Mouse (Mus musculus) MEL (cell line): ENCODE data around the gene Coa6. TPM values are rescaled to one million over a fixed set of nuclear protein-coding genes. Genes with fewer than 3 reads are reported as not detected.

Experiments
- DNase-seq: peaks from one replicate; pipeline ENCODE4 v3.0.0; 2011; ENCODE audit warnings: low read depth, low spot score
- H3K27ac ChIP-seq: 2 replicates; pipeline ENCODE4 v1.5.1; 2012; ENCODE audit warnings: low read depth, mild to moderate bottlenecking, control low read depth, low read length, moderate library complexity; ENCODE audit not compliant: control insufficient read depth
- H3K27me3 ChIP-seq, 2 experiments: fragments of 150-350 bp in 1 of 2; sonication (generic) in 1 of 2; 2 replicates each; pipeline ENCODE4 v1.6.1; 2012; ENCODE audit warnings: low read length in 2 of 2, mild to moderate bottlenecking in 2 of 2, improper control_type of control experiment in 1 of 2, moderate library complexity in 1 of 2; ENCODE audit not compliant: insufficient read depth in 2 of 2, control insufficient read depth in 1 of 2
- H3K36me3 ChIP-seq, 2 experiments: 2 replicates each; pipeline ENCODE4 v1.6.1; 2012 to 2014; ENCODE audit warnings: low read length in 2 of 2, improper control_type of control experiment in 1 of 2, inconsistent platforms in 1 of 2, mild to moderate bottlenecking in 1 of 2; ENCODE audit not compliant: insufficient read depth in 2 of 2, control insufficient read depth in 1 of 2
- H3K4me1 ChIP-seq, 2 experiments: fragments of 150-350 bp in 1 of 2; sonication (generic) in 1 of 2; 2 replicates each; pipeline ENCODE4 v1.6.1; 2012; ENCODE audit warnings: low read length in 2 of 2, improper control_type of control experiment in 1 of 2, mild to moderate bottlenecking in 1 of 2; ENCODE audit not compliant: insufficient read depth in 2 of 2, control insufficient read depth in 1 of 2
- H3K4me3 ChIP-seq, 2 experiments: fragments of 150-350 bp in 1 of 2; sonication (generic) in 1 of 2; 2 replicates each; pipeline ENCODE4 v1.5.1; 2012; ENCODE audit warnings: low read depth in 2 of 2, low read length in 2 of 2, mild to moderate bottlenecking in 2 of 2, moderate library complexity in 2 of 2, control low read depth in 1 of 2, improper control_type of control experiment in 1 of 2; ENCODE audit not compliant: control insufficient read depth in 1 of 2, insufficient read depth in 1 of 2
- H3K79me2 ChIP-seq: 2 replicates; pipeline ENCODE4 v1.6.1; 2012; ENCODE audit warnings: mild to moderate bottlenecking, low read length, moderate library complexity; ENCODE audit not compliant: control insufficient read depth, poor library complexity, insufficient read depth
- H3K9ac ChIP-seq: 2 replicates; pipeline ENCODE4 v1.6.1; 2012; ENCODE audit warnings: low read depth, mild to moderate bottlenecking, control low read depth, low read length, moderate library complexity; ENCODE audit not compliant: control insufficient read depth, poor library complexity, severe bottlenecking
- H3K9me3 ChIP-seq: fragments of 150-350 bp; sonication (generic); replicated peaks from 2 replicates; pipeline ENCODE4 v1.6.1; 2012; ENCODE audit warnings: mild to moderate bottlenecking, low read length, improper control_type of control experiment, moderate library complexity; ENCODE audit not compliant: insufficient read depth
- BHLHE40 ChIP-seq: IDR thresholded peaks from 2 replicates; pipeline ENCODE4 v1.6.1; 2012; ENCODE audit warnings: low read depth, mild to moderate bottlenecking, inconsistent platforms, low read length, improper control_type of control experiment, borderline replicate concordance
- CHD2 ChIP-seq: IDR thresholded peaks from 2 replicates; pipeline ENCODE4 v1.6.1; 2011; ENCODE audit warnings: low read length, improper control_type of control experiment
- CTCF ChIP-seq, 3 experiments: IDR thresholded peaks in 2 of 3; conservative IDR thresholded peaks in 1 of 3; 2 replicates each; pipeline ENCODE4 v1.5.1; 2011 to 2012; ENCODE audit warnings: low read length in 3 of 3, low read depth in 2 of 3, mild to moderate bottlenecking in 2 of 3, improper control_type of control experiment in 1 of 3, inconsistent platforms in 1 of 3, mixed read lengths in 1 of 3, moderate library complexity in 1 of 3; ENCODE audit not compliant: control insufficient read depth in 1 of 3, insufficient read depth in 1 of 3, poor library complexity in 1 of 3, severe bottlenecking in 1 of 3
- ELF1 ChIP-seq: IDR thresholded peaks from 2 replicates; pipeline ENCODE4 v1.6.1; 2014; ENCODE audit warnings: low read depth, mild to moderate bottlenecking, inconsistent platforms, low read length, improper control_type of control experiment, moderate library complexity
- ETS1 ChIP-seq: IDR thresholded peaks from 2 replicates; pipeline ENCODE4 v1.6.1; 2012; ENCODE audit warnings: low read depth, mild to moderate bottlenecking, inconsistent platforms, low read length, improper control_type of control experiment, moderate library complexity
- JUND ChIP-seq: IDR thresholded peaks from 2 replicates; pipeline ENCODE4 v1.6.1; 2011; ENCODE audit warnings: low read depth, mild to moderate bottlenecking, improper control_type of control experiment, low read length
- MAX ChIP-seq: IDR thresholded peaks from 2 replicates; pipeline ENCODE4 v1.6.1; 2011; ENCODE audit warnings: low read length, improper control_type of control experiment
- MAZ ChIP-seq: IDR thresholded peaks from 2 replicates; pipeline ENCODE4 v1.6.1; 2012; ENCODE audit warnings: low read depth, mild to moderate bottlenecking, inconsistent platforms, low read length, improper control_type of control experiment
- NELFE ChIP-seq: IDR thresholded peaks from 2 replicates; pipeline ENCODE4 v1.6.1; 2011; ENCODE audit warnings: low read depth, low read length, improper control_type of control experiment
- NRF1 ChIP-seq: IDR thresholded peaks from 2 replicates; pipeline ENCODE4 v1.6.1; 2014; ENCODE audit warnings: low read depth, mild to moderate bottlenecking, inconsistent platforms, low read length, improper control_type of control experiment, moderate library complexity; ENCODE audit not compliant: poor library complexity, insufficient read depth, severe bottlenecking
- RAD21 ChIP-seq: IDR thresholded peaks from 2 replicates; pipeline ENCODE4 v1.6.1; 2011; ENCODE audit warnings: mild to moderate bottlenecking, low read depth, low read length, improper control_type of control experiment
- SIN3A ChIP-seq: IDR thresholded peaks from 2 replicates; pipeline ENCODE4 v1.6.1; 2012; ENCODE audit warnings: low read length, improper control_type of control experiment, inconsistent platforms
- SMC3 ChIP-seq: IDR thresholded peaks from 2 replicates; pipeline ENCODE4 v1.6.1; 2011; ENCODE audit warnings: low read depth, low read length, improper control_type of control experiment
- USF1 ChIP-seq: IDR thresholded peaks from 2 replicates; pipeline ENCODE4 v1.6.1; 2014; ENCODE audit warnings: low read depth, mild to moderate bottlenecking, inconsistent platforms, low read length, improper control_type of control experiment, moderate library complexity
- polyA plus RNA-seq, 2 experiments: library from polyadenylated mRNA; stranded (reverse) in 1 of 2; unstranded in 1 of 2; fragments of >175 nt in 1 of 2; fragments of >200 nt in 1 of 2; gene quantifications; 2 replicates each; pipeline versions ENCODE4 v1.2.1 to v1.2.4; 2012; ENCODE audit warnings: low replicate concordance in 2 of 2, low read depth in 1 of 2; ENCODE audit not compliant: insufficient read length in 2 of 2, insufficient read depth in 1 of 2, missing spikeins in 1 of 2
- total RNA-seq: library from RNA; depleted of rRNA; stranded (reverse); fragments of 300-350 nt; gene quantifications from 2 replicates; pipeline ENCODE4 v1.2.3, GENCODE M21; 2012

Coa6 gene
- total and polyA plus RNA-seq, 3 experiments = 31.1 to 42.6 TPM; not detected in 1

DNA sequence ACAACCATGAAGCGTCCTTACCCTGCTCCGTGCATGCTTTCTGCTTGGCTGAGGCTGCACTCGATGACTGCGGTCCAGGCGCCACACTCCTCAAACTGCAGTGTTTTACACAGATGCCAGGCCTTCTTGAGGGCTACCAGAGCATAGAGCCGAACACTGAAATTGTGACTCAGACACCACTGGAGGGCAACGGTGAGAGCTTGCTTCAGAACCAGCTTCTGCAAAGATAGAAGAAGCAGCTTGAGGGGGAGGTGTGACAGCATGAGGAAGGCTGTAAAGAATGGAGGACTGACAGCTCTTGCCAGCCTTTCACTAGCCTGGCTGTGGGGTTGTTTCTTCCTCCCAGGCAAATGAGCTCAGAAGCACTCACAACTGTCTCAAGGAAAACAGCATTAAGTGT, 11.5 kb downstream of the Coa6 start:
- Histone ChIP-seq H3K36me3 (no peaks in the 10 kb centered on the region; a peak in 1 of 4 replicates), H3K27ac (no peak overlapping the region), H3K79me2 (no peaks in the 10 kb centered on the region), H3K4me3 (no peak overlapping the region), H3K9ac (no peak overlapping the region), H3K9me3 (no peaks in the 10 kb centered on the region), H3K4me1 (no peaks in the 10 kb centered on the region), H3K27me3 (no peaks in the 10 kb centered on the region; a peak in 1 of 4 replicates)
- no peak for TF ChIP-seq CHD2
- TF ChIP-seq CTCF (IDR thresholded peaks at IDR 0.05 in 2 of 3, conservative IDR thresholded peaks at IDR 0.05 in 1 of 3; ENCODE audit: control insufficient read depth in 1 of 3, insufficient read depth in 1 of 3, low read depth in 2 of 3, low read length in 3 of 3, poor library complexity in 1 of 3, severe bottlenecking in 1 of 3) = peak in 2 of 3 experiments; percentile 32 to 38; a peak in 4 of 6 replicates
- TF ChIP-seq SMC3 = peak; percentile 30
- no peak for TF ChIP-seq JUND
- TF ChIP-seq RAD21 = no peak; the same call in 1 of the 2 replicates
- peak; percentile 42 for DNase-seq

DNA sequence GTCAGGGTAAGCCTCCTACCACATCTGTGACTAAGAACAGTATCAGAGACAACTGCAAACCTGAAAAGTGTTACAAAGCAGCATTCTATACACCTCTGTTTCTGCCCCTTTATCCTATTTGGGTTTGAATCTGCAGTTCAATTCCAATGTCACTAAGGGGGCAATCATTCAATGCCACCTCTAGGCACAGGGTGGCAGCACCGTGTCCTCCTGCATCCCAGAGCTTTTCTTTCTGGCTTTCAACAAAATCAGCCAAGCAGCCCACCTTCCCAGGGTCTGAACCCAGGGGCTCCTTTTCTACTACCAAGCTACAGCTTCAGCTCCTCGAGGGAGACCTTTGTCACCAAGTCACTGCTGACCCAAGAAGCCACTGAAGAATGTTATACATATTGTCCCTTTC, 16.6 kb downstream of the Coa6 start:
- H3K9me3 ChIP-seq = no peaks in the 10 kb centered on the region
- H3K36me3 ChIP-seq = no peaks in the 10 kb centered on the region
- TF ChIP-seq ETS1 = no peak
- peak in 2 of 3 experiments; percentile 16 to 22; a peak in 1 of 6 replicates for TF ChIP-seq CTCF (IDR thresholded peaks at IDR 0.05 in 2 of 3, conservative IDR thresholded peaks at IDR 0.05 in 1 of 3; ENCODE audit: control insufficient read depth in 1 of 3, insufficient read depth in 1 of 3, low read depth in 2 of 3, low read length in 3 of 3, poor library complexity in 1 of 3, severe bottlenecking in 1 of 3)
- no peak for TF ChIP-seq SIN3A
- 0 out of 2 replicates have a peak, but pooled peaks have one; percentile 6 for TF ChIP-seq SMC3

DNA sequence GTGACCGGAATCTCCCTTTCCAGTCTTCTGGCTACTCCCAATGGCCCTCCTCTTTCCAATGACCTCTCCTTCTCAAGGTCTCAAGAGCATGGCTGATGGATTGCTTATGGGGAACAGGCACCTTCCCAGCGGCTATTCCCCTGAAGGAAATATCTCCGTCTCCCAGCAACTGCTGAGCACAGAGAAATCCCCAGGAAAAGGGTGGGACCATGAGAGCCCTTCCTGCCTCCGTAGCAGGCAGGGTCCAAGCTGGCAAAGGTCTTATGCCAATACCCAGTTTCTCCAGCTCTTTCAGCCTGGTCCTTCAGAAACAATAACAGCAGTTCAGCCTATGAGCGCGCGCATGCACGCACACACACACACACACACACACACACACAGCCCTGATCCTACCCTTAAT, 28.8 kb downstream of the Coa6 start:
- no peaks in the 10 kb centered on the region for H3K79me2 ChIP-seq
- no peaks in the 10 kb centered on the region for H3K27me3 ChIP-seq
- H3K4me3 ChIP-seq = no peak overlapping the region
- no peak overlapping the region for H3K27ac ChIP-seq
- H3K36me3 ChIP-seq = no peaks in the 10 kb centered on the region
- H3K9me3 ChIP-seq = no peaks in the 10 kb centered on the region
- no peak for DNase-seq
- no peak for TF ChIP-seq MAZ
- no peak for TF ChIP-seq MAX
- TF ChIP-seq BHLHE40 = no peak
- TF ChIP-seq USF1 = no peak
- no peak for TF ChIP-seq ELF1
- TF ChIP-seq NELFE = no peak
- no peak for TF ChIP-seq NRF1
- H3K9ac ChIP-seq = no peak overlapping the region
- H3K4me1 ChIP-seq = no peaks in the 10 kb centered on the region

More for the DNA sequence above, 16.6 kb downstream of the Coa6 start:
- Histone ChIP-seq H3K9ac (no peak overlapping the region), H3K27me3 (no peaks in the 10 kb centered on the region; a peak in 1 of 4 replicates), H3K79me2 (no peaks in the 10 kb centered on the region), H3K4me3 (no peak overlapping the region), H3K27ac (no peak overlapping the region), H3K4me1 (no peaks in the 10 kb centered on the region)
- no peak for DNase-seq
